In the genomic region with DNA sequence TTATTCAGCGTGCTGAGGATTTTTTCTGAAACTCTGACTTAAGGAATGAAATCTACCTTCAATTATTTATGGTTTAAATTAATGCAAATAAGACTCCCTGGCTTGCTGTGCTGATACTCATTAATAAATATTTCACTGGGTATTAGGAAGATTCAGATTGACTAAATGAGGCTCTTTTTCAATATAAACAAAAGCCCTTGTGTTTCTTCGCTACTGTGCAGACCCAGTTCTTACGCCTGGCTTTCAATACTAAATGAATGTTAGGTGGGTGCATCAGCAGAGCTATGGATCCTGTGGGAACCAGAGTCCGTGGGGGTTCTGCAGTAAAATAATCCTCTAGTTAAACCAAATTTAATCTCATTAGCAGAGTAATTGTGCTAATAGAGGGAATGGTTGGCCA, we compare ENCODE assay signal across 21 mouse cellular contexts.
DNase-seq lines count a peak whose midpoint lies in the region; ATAC-seq and TF ChIP-seq lines count a peak whose summit lies in the region.
"Had no signal": no experiment of that assay in that cellular context is flagged by ENCODE, and none has a peak within 500 bp of the region (broad histone marks: within the 10 kb centered on the region; RNA-seq: fewer than 3 reads in every experiment).

No protein-coding gene starts in this region.

- no peak overlapping the region for H3K4me3 ChIP-seq in forebrain, embryonic 10.5 days
- H3K4me3 ChIP-seq in forebrain, postnatal 0 days (ENCODE audit: low read depth, low read length) = no peak overlapping the region
- no peak overlapping the region for H3K4me3 ChIP-seq in limb, embryonic 10.5 days
- no peak overlapping the region for H3K4me3 ChIP-seq in midbrain, postnatal 0 days (ENCODE audit: low read depth, low read length)
- H3K4me3 ChIP-seq: embryonic facial prominence, embryonic 13.5 days; heart, embryonic 10.5 days; limb, embryonic 12.5 days had no signal

- H3K9ac ChIP-seq in forebrain, postnatal 0 days = no peak overlapping the region
- no peak overlapping the region for H3K9ac ChIP-seq in midbrain, postnatal 0 days (replicated peaks; ENCODE audit: low read length, poor library complexity, severe bottlenecking)
- H3K9ac ChIP-seq: embryonic facial prominence, embryonic 13.5 days; limb, embryonic 12.5 days; liver, embryonic 14.5 days had no signal

- no peaks in the 10 kb centered on the region; the same call in 1 of the 2 replicates for H3K27me3 ChIP-seq in forebrain, embryonic 10.5 days (ENCODE audit: poor library complexity, severe bottlenecking)
- no peaks in the 10 kb centered on the region for H3K27me3 ChIP-seq in forebrain, postnatal 0 days (ENCODE audit: insufficient read depth, low read length)
- no peaks in the 10 kb centered on the region for H3K27me3 ChIP-seq in limb, embryonic 10.5 days (ENCODE audit: low read depth, poor library complexity, severe bottlenecking)
- H3K27me3 ChIP-seq in midbrain, postnatal 0 days (ENCODE audit: insufficient read depth, low read length) = no peaks in the 10 kb centered on the region
- H3K27me3 ChIP-seq: embryonic facial prominence, embryonic 13.5 days; limb, embryonic 12.5 days had no signal

- peaks cover 31% of the 10 kb centered on the region for H3K4me1 ChIP-seq in forebrain, embryonic 10.5 days
- peaks cover 6% of the 10 kb centered on the region; the same call in 1 of the 2 replicates for H3K4me1 ChIP-seq in forebrain, postnatal 0 days (ENCODE audit: insufficient read depth)
- peaks cover 29% of the 10 kb centered on the region for H3K4me1 ChIP-seq in limb, embryonic 10.5 days
- H3K4me1 ChIP-seq in midbrain, postnatal 0 days (ENCODE audit: insufficient read depth, low read length) = no peaks in the 10 kb centered on the region; the same call in 1 of the 2 replicates
- H3K4me1 ChIP-seq: heart, embryonic 10.5 days had no signal

- H3K9me3 ChIP-seq in forebrain, embryonic 10.5 days = peaks cover 16% of the 10 kb centered on the region
- H3K9me3 ChIP-seq in forebrain, postnatal 0 days (ENCODE audit: low read length) = 0 out of 2 replicates have a peak, but pooled peaks cover 4% of the 10 kb centered on the region
- no peaks in the 10 kb centered on the region for H3K9me3 ChIP-seq in limb, embryonic 10.5 days (replicated peaks)
- H3K9me3 ChIP-seq in midbrain, postnatal 0 days (ENCODE audit: low read length) = no peaks in the 10 kb centered on the region
- H3K9me3 ChIP-seq: heart, embryonic 10.5 days had no signal

- H3K27ac ChIP-seq in forebrain, embryonic 10.5 days = peak overlapping the region; percentile 44; the same call in 1 of the 2 replicates
- peak overlapping the region; percentile 64 for H3K27ac ChIP-seq in forebrain, postnatal 0 days (ENCODE audit: low read depth, low read length)
- peak overlapping the region; percentile 56; the same call in 1 of the 2 replicates for H3K27ac ChIP-seq in limb, embryonic 10.5 days
- H3K27ac ChIP-seq in midbrain, postnatal 0 days (ENCODE audit: low read depth, low read length) = no peak overlapping the region
- H3K27ac ChIP-seq: embryonic facial prominence, embryonic 13.5 days; heart, embryonic 10.5 days; liver, embryonic 14.5 days had no signal

- no peak for TF ChIP-seq CTCF in forebrain, postnatal 0 days (IDR thresholded peaks at IDR 0.05; ENCODE audit: low read depth)
- TF ChIP-seq CTCF in midbrain, postnatal 0 days (IDR thresholded peaks at IDR 0.05) = no peak

- no peak for DNase-seq in forebrain, embryonic 10.5 days (ENCODE audit: extremely low spot score, low spot score)
- no peak for DNase-seq in forebrain, postnatal 0 days
- DNase-seq in limb, embryonic 10.5 days (ENCODE audit: low spot score) = no peak
- peak; percentile 12 for DNase-seq in midbrain, postnatal 0 days (ENCODE audit: low spot score)
- no peak for DNase-seq in lung, postnatal 4 days
- DNase-seq in gastrocnemius, postnatal 25 days = no peak
- DNase-seq in yolk sac, embryonic 10.5 days (ENCODE audit: low spot score) = no peak
- DNase-seq: adrenal gland, adult 2 months; cerebellum, adult 18-20 months; gastrocnemius, postnatal 10 days; kidney, postnatal 36 days; layer of hippocampus, postnatal 36 days; right cerebral cortex, adult 18-20 months; thymus, postnatal 25 days had no signal

- H3K36me3 ChIP-seq in forebrain, embryonic 10.5 days (replicated peaks) = peaks cover 4% of the 10 kb centered on the region; the same call in 1 of the 2 replicates
- H3K36me3 ChIP-seq in forebrain, postnatal 0 days (ENCODE audit: insufficient read depth) = no peaks in the 10 kb centered on the region
- no peaks in the 10 kb centered on the region for H3K36me3 ChIP-seq in limb, embryonic 10.5 days
- H3K36me3 ChIP-seq in midbrain, postnatal 0 days (ENCODE audit: insufficient read depth, low read length) = no peaks in the 10 kb centered on the region
- H3K36me3 ChIP-seq: embryonic facial prominence, embryonic 13.5 days; limb, embryonic 12.5 days had no signal

- ATAC-seq in forebrain, postnatal 0 days = no peak; the same call in 1 of the 2 replicates
- ATAC-seq in midbrain, postnatal 0 days (ENCODE audit: low FRiP score) = no peak; the same call in 1 of the 2 replicates
- ATAC-seq in granulocyte monocyte progenitor cell, adult 5-6 weeks (replicated peaks; ENCODE audit: poor library complexity, severe bottlenecking) = no peak
- ATAC-seq: intestine, embryonic 16.5 days; lung, postnatal 0 days had no signal

- no peak overlapping the region for H3K4me2 ChIP-seq in forebrain, postnatal 0 days (ENCODE audit: low read depth)
- H3K4me2 ChIP-seq in midbrain, postnatal 0 days (ENCODE audit: low read depth, low read length, poor library complexity, severe bottlenecking) = no peak overlapping the region
- H3K4me2 ChIP-seq: embryonic facial prominence, embryonic 13.5 days; limb, embryonic 12.5 days had no signal

- 50% methylated on average over 4 of the region's 4 CpGs for WGBS in forebrain, embryonic 10.5 days
- 17% methylated on average over 4 of the region's 4 CpGs for WGBS in forebrain, postnatal 0 days
- WGBS in limb, embryonic 10.5 days = 92% methylated on average over 4 of the region's 4 CpGs
- WGBS in midbrain, postnatal 0 days = 26% methylated on average over 4 of the region's 4 CpGs
